Mouse (Mus musculus): ENCODE results near the gene Smok2a. TPM values are rescaled to one million over a fixed set of nuclear protein-coding genes. Genes with fewer than 3 reads are reported as not detected.

Gene Smok2a
- polyA plus RNA-seq (2014; fragmentation: Illumina TruSeq; extraction: RNeasy Lipid Tissue Mini Kit (QIAGEN cat#74804); ENCODE audit: low read depth, low replicate concordance): not detected

GRCm38 (mm10) chr17:13220888-13221287, at the start of gene Smok2a:
Gene Smok2a (plus strand): TSS chr17:13221188.

GRCm38 (mm10) chr17:13229957-13230356, 9.0 kb downstream of the Smok2a start, which contains the start of gene Smok2b:
Gene Smok2b (plus strand): TSS chr17:13230257.

Other genes with a start within 250 kb of the Smok2a start
- 194 TPM for gene Wtap, start 227.0 kb upstream of the Smok2a start, polyA plus RNA-seq (2014; fragmentation: Illumina TruSeq; extraction: RNeasy Lipid Tissue Mini Kit (QIAGEN cat#74804); ENCODE audit: low read depth, low replicate concordance)
- gene Sod2, start 214.3 kb upstream of the Smok2a start, polyA plus RNA-seq (2014; fragmentation: Illumina TruSeq; extraction: RNeasy Lipid Tissue Mini Kit (QIAGEN cat#74804); ENCODE audit: low read depth, low replicate concordance): 86.8 TPM
- not detected for gene Gpr31b, start 168.9 kb upstream of the Smok2a start, polyA plus RNA-seq (2014; fragmentation: Illumina TruSeq; extraction: RNeasy Lipid Tissue Mini Kit (QIAGEN cat#74804); ENCODE audit: low read depth, low replicate concordance)
- gene Tcp10b, start 160.1 kb upstream of the Smok2a start, polyA plus RNA-seq (2014; fragmentation: Illumina TruSeq; extraction: RNeasy Lipid Tissue Mini Kit (QIAGEN cat#74804); ENCODE audit: low read depth, low replicate concordance): 0.25 TPM
- gene Unc93a, start 89.4 kb upstream of the Smok2a start, polyA plus RNA-seq (2014; fragmentation: Illumina TruSeq; extraction: RNeasy Lipid Tissue Mini Kit (QIAGEN cat#74804); ENCODE audit: low read depth, low replicate concordance): not detected
- not detected for gene Smok2b, start 9.1 kb downstream of the Smok2a start, polyA plus RNA-seq (2014; fragmentation: Illumina TruSeq; extraction: RNeasy Lipid Tissue Mini Kit (QIAGEN cat#74804); ENCODE audit: low read depth, low replicate concordance)
- not detected for gene Tcp10c, start 133.4 kb downstream of the Smok2a start, polyA plus RNA-seq (2014; fragmentation: Illumina TruSeq; extraction: RNeasy Lipid Tissue Mini Kit (QIAGEN cat#74804); ENCODE audit: low read depth, low replicate concordance)

Measured in sigmoid colon, adult 10 weeks (tissue).